Mouse (Mus musculus) cerebellum, adult 2 months (tissue): ENCODE measurements around the gene Tmem222. TPM values are rescaled to one million over a fixed set of nuclear protein-coding genes. Genes with fewer than 3 reads are reported as not detected.
A peak's percentile ranks its signal among the peaks of the same experiment; 100 is the strongest.

Experiments
- DNase-seq, 2 experiments: peaks; one replicate each; pipeline ENCODE4 v3.0.0; 2021
- H3K27ac ChIP-seq: fragments of 200-500 bp; 2 replicates; pipeline ENCODE4 v1.5.1; 2012; ENCODE audit warnings: low read length, control low read depth, inconsistent platforms; ENCODE audit not compliant: insufficient read depth
- H3K27me3 ChIP-seq: fragments of 200-500 bp; 2 replicates; pipeline ENCODE4 v1.6.1; 2012; ENCODE audit warnings: inconsistent platforms, mild to moderate bottlenecking, low read length, moderate library complexity; ENCODE audit not compliant: control insufficient read depth, insufficient read depth
- H3K4me1 ChIP-seq: fragments of 200-500 bp; 2 replicates; pipeline ENCODE4 v1.6.1; 2011; ENCODE audit warnings: low read length; ENCODE audit not compliant: control insufficient read depth, insufficient read depth
- H3K4me3 ChIP-seq: fragments of 200-500 bp; replicated peaks from 2 replicates; pipeline ENCODE3; 2011; ENCODE audit warnings: mild to moderate bottlenecking, low read depth, low read length, control low read depth; ENCODE audit not compliant: insufficient read depth
- CTCF ChIP-seq: fragments of 200-500 bp; IDR thresholded peaks from 2 replicates; pipeline ENCODE4 v1.5.1; 2011; ENCODE audit warnings: low read depth, mild to moderate bottlenecking, control low read depth, low read length, moderate library complexity, borderline replicate concordance; ENCODE audit not compliant: insufficient read depth
- POLR2A ChIP-seq: fragments of 200-500 bp; IDR thresholded peaks from 2 replicates; pipeline ENCODE4 v1.6.1; 2011; ENCODE audit warnings: low read length, control low read depth, borderline replicate concordance; ENCODE audit not compliant: insufficient read depth
- WGBS: fragments of 180-500 bp; shearing (Covaris S2); methylation state at CpG from one replicate; pipeline ENCODE4 v1.1.7; 2018; 5-methylcytosine and 5-hydroxymethylcytosine counted together
- polyA plus RNA-seq: library from polyadenylated mRNA; depleted of rRNA; stranded (reverse); fragments of >200 nt; gene quantifications from 2 replicates; pipeline ENCODE4 v1.2.3, GENCODE M21; 2012

The Tmem222 gene
- polyA plus RNA-seq, 1 experiment, result 152 TPM

GRCm38 (mm10) chr4:133256820-133257219, 20.8 kb downstream of the Tmem222 start:
- H3K27me3 ChIP-seq, result no peaks in the 10 kb centered on the region
- WGBS, result 20% methylated on average over 24 of the region's 24 CpGs
- no peak for DNase-seq
- H3K4me3 ChIP-seq, result no peak overlapping the region
- TF ChIP-seq POLR2A, result no peak
- TF ChIP-seq CTCF, result no peak
- H3K4me1 ChIP-seq, result no peaks in the 10 kb centered on the region
- H3K27ac ChIP-seq, result no peak overlapping the region

DNA sequence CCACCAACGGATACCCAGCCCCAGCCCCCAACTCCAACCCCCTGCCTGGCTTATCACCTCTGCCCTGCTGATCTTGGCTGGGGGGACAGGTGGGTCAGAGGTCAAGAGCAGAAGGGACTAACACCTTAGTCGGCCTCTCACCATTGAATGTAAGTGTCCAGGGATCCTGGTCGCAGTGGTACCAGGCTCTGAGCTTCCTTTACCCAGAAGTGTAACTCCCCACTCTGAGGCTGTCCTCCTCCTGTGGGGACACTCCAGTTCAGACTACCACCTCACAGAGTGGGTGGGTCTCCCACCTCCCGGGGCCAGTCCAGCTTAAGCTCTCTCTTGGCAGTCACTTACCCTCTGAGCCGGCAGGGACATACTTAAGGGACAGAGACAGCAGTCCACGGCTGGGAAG, 22.2 kb downstream of the Tmem222 start:
- WGBS, result 67% methylated on average over 6 of the region's 6 CpGs
- no peaks in the 10 kb centered on the region for H3K4me1 ChIP-seq
- no peaks in the 10 kb centered on the region for H3K27me3 ChIP-seq
- no peak overlapping the region for H3K4me3 ChIP-seq
- no peak for DNase-seq
- H3K27ac ChIP-seq, result no peak overlapping the region
- TF ChIP-seq CTCF (no peak), POLR2A (no peak)

- Histone ChIP-seq H3K27ac (no peak overlapping the region), H3K27me3 (no peaks in the 10 kb centered on the region), H3K4me3 (no peak overlapping the region), H3K4me1 (no peaks in the 10 kb centered on the region)
- TF ChIP-seq CTCF, result no peak
- TF ChIP-seq POLR2A, result no peak
- DNase-seq, result no peak
- WGBS, result 67% methylated on average over 12 of the region's 12 CpGs
These were observed 24.2 kb downstream of the Tmem222 start for GRCm38 (mm10) chr4:133253412-133253811.

DNA sequence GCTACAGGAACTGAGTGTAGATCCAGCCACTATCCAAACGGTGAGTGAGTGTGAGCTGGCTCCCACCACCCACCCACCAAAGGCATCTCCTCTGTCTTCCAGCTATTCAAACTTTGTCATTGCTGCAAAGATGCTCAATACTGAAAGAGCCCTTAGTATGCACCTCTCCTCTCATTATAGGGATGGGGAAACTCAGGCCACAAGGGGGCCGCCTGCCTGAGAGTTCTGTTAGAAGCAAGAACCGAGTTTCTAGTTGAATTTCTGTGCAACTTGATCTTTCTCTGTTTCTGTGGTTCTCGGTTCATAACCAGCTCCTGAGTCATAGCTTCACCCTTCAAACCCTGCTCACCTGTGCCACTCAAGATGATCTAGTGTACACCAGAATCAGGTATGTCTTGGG, 25.5 kb downstream of the Tmem222 start:
- H3K27ac ChIP-seq, result no peak overlapping the region
- H3K4me3 ChIP-seq, result no peak overlapping the region
- H3K4me1 ChIP-seq, result no peaks in the 10 kb centered on the region
- no peak for DNase-seq
- peak; percentile 6; the same call in 1 of the 2 replicates for TF ChIP-seq CTCF
- TF ChIP-seq POLR2A, result no peak
- no peaks in the 10 kb centered on the region for H3K27me3 ChIP-seq
- WGBS, result 77% methylated on average over 4 of the region's 4 CpGs

GRCm38 (mm10) chr4:133251214-133251613, 26.4 kb downstream of the Tmem222 start:
- Histone ChIP-seq H3K4me1 (no peaks in the 10 kb centered on the region), H3K4me3 (peak overlapping the region; percentile 36), H3K27ac (no peak overlapping the region), H3K27me3 (no peaks in the 10 kb centered on the region)
- peak; percentile 24 to 46 for DNase-seq
- WGBS, result 15% methylated on average over 31 of the region's 31 CpGs
- no peak for TF ChIP-seq POLR2A
- no peak for TF ChIP-seq CTCF

- no peak overlapping the region for H3K27ac ChIP-seq
- H3K27me3 ChIP-seq, result no peaks in the 10 kb centered on the region
- WGBS, result 1% methylated on average over 22 of the region's 22 CpGs
- no peaks in the 10 kb centered on the region for H3K4me1 ChIP-seq
- TF ChIP-seq POLR2A, result no peak
- TF ChIP-seq CTCF, result peak; percentile 86
- peak overlapping the region; percentile 36 for H3K4me3 ChIP-seq
- DNase-seq, result peak; percentile 86 to 92
These were observed 27.0 kb downstream of the Tmem222 start for GRCm38 (mm10) chr4:133250609-133251008.

- no peak overlapping the region for H3K27ac ChIP-seq
- H3K4me1 ChIP-seq, result no peaks in the 10 kb centered on the region
- H3K27me3 ChIP-seq, result no peaks in the 10 kb centered on the region
- no peak overlapping the region for H3K4me3 ChIP-seq
- 85% methylated on average over 13 of the region's 13 CpGs for WGBS
- no peak for DNase-seq
- TF ChIP-seq POLR2A, result no peak
These were observed 29.7 kb downstream of the Tmem222 start for GRCm38 (mm10) chr4:133247806-133248449.

DNA sequence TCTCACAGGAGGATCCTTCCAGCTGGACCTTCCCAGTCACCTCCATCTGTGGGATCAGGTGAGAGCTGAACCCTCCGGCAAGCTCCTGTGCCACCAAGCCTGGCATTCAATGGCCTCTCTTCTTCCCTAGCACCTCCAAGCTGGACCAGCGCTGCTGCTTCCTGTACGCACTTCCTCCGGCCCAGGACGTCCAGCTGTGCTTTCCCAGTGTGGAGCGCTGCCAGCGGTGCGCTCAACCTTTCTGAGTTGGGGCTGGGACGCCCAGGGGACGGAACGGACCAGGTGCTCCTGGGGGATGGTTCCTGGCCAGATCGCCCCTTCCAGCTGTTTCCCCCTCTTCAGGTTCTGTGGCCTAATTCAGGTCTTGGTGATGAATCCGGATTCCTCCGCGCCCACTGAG, 30.5 kb downstream of the Tmem222 start:
- 31% methylated on average over 15 of the region's 15 CpGs for WGBS
- Histone ChIP-seq H3K27ac (no peak overlapping the region), H3K27me3 (no peaks in the 10 kb centered on the region), H3K4me3 (no peak overlapping the region), H3K4me1 (no peaks in the 10 kb centered on the region)
- no peak for DNase-seq
- TF ChIP-seq CTCF (no peak), POLR2A (no peak)

GRCm38 (mm10) chr4:133244289-133244688, 33.3 kb downstream of the Tmem222 start:
- TF ChIP-seq CTCF (no peak), POLR2A (no peak)
- WGBS, result 85% methylated on average over 1 of the region's 1 CpGs
- Histone ChIP-seq H3K27ac (no peak overlapping the region), H3K4me3 (no peak overlapping the region), H3K4me1 (no peaks in the 10 kb centered on the region; the same call in 1 of the 2 replicates), H3K27me3 (no peaks in the 10 kb centered on the region)
- DNase-seq, result no peak
